In genomic region chr3:149603865-149604264, GRCm38 (mm10) we compare ENCODE assay signal across 13 mouse cellular contexts.
DNase-seq lines count a peak whose midpoint lies in the region; ATAC-seq and TF ChIP-seq lines count a peak whose summit lies in the region.
"Had no signal": no experiment of that assay in that cellular context is flagged by ENCODE, and none has a peak within 500 bp of the region (broad histone marks: within the 10 kb centered on the region; RNA-seq: fewer than 3 reads in every experiment).

No protein-coding gene starts in this region.

- peak; percentile 4 to 38 for DNase-seq in cerebellum, postnatal 25 days
- no peak for DNase-seq in cerebellum, adult 2 months
- DNase-seq in lung, embryonic 14.5 days = peak; percentile 53
- no peak for DNase-seq in lung, adult 18-20 months
- DNase-seq in retina, embryonic 14.5 days (ENCODE audit: low spot score) = peak; percentile 13
- DNase-seq in ovary, postnatal 36 days (ENCODE audit: low spot score) = no peak
- DNase-seq in right cerebral cortex, postnatal 14 days = no peak
- DNase-seq: gastrocnemius, postnatal 36 days; right cerebral cortex, postnatal 4 days; thymus, postnatal 14 days had no signal

- H3K9me3 ChIP-seq in lung, embryonic 14.5 days (ENCODE audit: low read depth, low read length) = no peaks in the 10 kb centered on the region
- H3K9me3 ChIP-seq in forebrain, embryonic 15.5 days = no peaks in the 10 kb centered on the region
- H3K9me3 ChIP-seq: liver, embryonic 15.5 days; neural tube, embryonic 15.5 days had no signal

- no peaks in the 10 kb centered on the region for H3K36me3 ChIP-seq in lung, embryonic 14.5 days (ENCODE audit: insufficient read depth)
- H3K36me3 ChIP-seq in forebrain, embryonic 15.5 days = no peaks in the 10 kb centered on the region
- H3K36me3 ChIP-seq: liver, embryonic 15.5 days; neural tube, embryonic 15.5 days had no signal

- 38% methylated on average over 5 of the region's 5 CpGs for WGBS in cerebellum, adult 2 months
- WGBS in lung, embryonic 14.5 days = 62% methylated on average over 5 of the region's 5 CpGs
- WGBS in forebrain, embryonic 15.5 days = 23% methylated on average over 5 of the region's 5 CpGs

- no peak overlapping the region for H3K4me2 ChIP-seq in lung, embryonic 14.5 days
- no peak overlapping the region for H3K4me2 ChIP-seq in forebrain, embryonic 15.5 days (replicated peaks)
- H3K4me2 ChIP-seq: liver, embryonic 15.5 days; neural tube, embryonic 15.5 days had no signal

- H3K27ac ChIP-seq in cerebellum, adult 2 months (ENCODE audit: insufficient read depth, low read length) = no peak overlapping the region
- no peak overlapping the region for H3K27ac ChIP-seq in lung, embryonic 14.5 days (ENCODE audit: low read depth)
- no peak overlapping the region for H3K27ac ChIP-seq in forebrain, embryonic 15.5 days (replicated peaks)
- H3K27ac ChIP-seq: liver, embryonic 15.5 days; neural tube, embryonic 15.5 days had no signal

- H3K4me3 ChIP-seq in cerebellum, adult 2 months (replicated peaks; ENCODE audit: insufficient read depth, low read depth, low read length) = no peak overlapping the region
- no peak overlapping the region for H3K4me3 ChIP-seq in lung, embryonic 14.5 days (ENCODE audit: low read depth, low read length)
- no peak overlapping the region for H3K4me3 ChIP-seq in forebrain, embryonic 15.5 days
- H3K4me3 ChIP-seq: liver, embryonic 15.5 days; neural tube, embryonic 15.5 days had no signal

- H3K4me1 ChIP-seq in cerebellum, adult 2 months (ENCODE audit: control insufficient read depth, insufficient read depth, low read length) = no peaks in the 10 kb centered on the region
- H3K4me1 ChIP-seq in lung, embryonic 14.5 days (ENCODE audit: insufficient read depth) = no peaks in the 10 kb centered on the region
- no peaks in the 10 kb centered on the region for H3K4me1 ChIP-seq in forebrain, embryonic 15.5 days
- H3K4me1 ChIP-seq: liver, embryonic 15.5 days; neural tube, embryonic 15.5 days had no signal

- H3K27me3 ChIP-seq in cerebellum, adult 2 months (ENCODE audit: control insufficient read depth, insufficient read depth, low read length) = no peaks in the 10 kb centered on the region
- no peaks in the 10 kb centered on the region for H3K27me3 ChIP-seq in lung, embryonic 14.5 days (ENCODE audit: insufficient read depth, low read length)
- H3K27me3 ChIP-seq in forebrain, embryonic 15.5 days = no peaks in the 10 kb centered on the region
- H3K27me3 ChIP-seq: liver, embryonic 15.5 days; neural tube, embryonic 15.5 days had no signal

- no peak for ATAC-seq in lung, embryonic 14.5 days (ENCODE audit: insufficient read depth)
- 0 out of 2 replicates have a peak, but pooled peaks have one; percentile 38 for ATAC-seq in forebrain, embryonic 15.5 days (replicated peaks)

- no peak overlapping the region for H3K9ac ChIP-seq in lung, embryonic 14.5 days
- H3K9ac ChIP-seq in forebrain, embryonic 15.5 days (replicated peaks) = no peak overlapping the region
- H3K9ac ChIP-seq: liver, embryonic 15.5 days; neural tube, embryonic 15.5 days had no signal

- TF ChIP-seq CTCF in cerebellum, adult 2 months (IDR thresholded peaks at IDR 0.05; ENCODE audit: borderline replicate concordance, insufficient read depth, low read depth, low read length) = no peak
- TF ChIP-seq CTCF in lung, embryonic 14.5 days (IDR thresholded peaks at IDR 0.05; ENCODE audit: low read depth) = no peak

- TF ChIP-seq POLR2A in cerebellum, adult 2 months (IDR thresholded peaks at IDR 0.05; ENCODE audit: borderline replicate concordance, insufficient read depth, low read length) = no peak

Comparison
In these comparisons a context has a peak if more than half of its experiments do, and no peak if none do; other contexts are left out.
1. DNase-seq: peak in cerebellum, postnatal 25 days (2 of 2), lung, embryonic 14.5 days (single experiment) and retina, embryonic 14.5 days (single experiment); none in cerebellum, adult 2 months (0 of 2), lung, adult 18-20 months (0 of 2), ovary, postnatal 36 days (single experiment) and right cerebral cortex, postnatal 14 days (single experiment).